Mouse (Mus musculus): ENCODE data around the gene Pgm5.

DNA sequence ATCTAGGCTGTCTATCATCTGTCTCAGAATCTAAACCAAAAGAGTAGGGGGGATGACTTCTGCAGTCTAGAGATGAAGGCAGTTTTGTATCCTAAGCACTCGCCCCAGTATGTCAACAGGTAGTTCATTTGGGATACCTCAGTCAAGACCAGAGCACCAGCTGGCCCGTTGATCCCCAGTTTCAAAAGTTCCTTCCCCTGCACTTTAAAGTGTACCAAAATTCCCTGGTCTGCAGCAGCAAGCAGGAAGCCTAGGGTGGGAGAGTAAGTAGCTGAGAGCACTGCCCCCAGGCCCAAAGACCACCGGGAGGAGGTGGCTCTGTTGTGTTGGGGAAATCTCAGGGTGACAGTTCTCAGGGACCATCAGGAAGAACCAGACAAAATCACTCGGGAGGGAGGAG lies 34.9 kb upstream of the Pgm5 start:
- TF ChIP-seq POLR2A (IDR thresholded peaks at IDR 0.05; ENCODE audit: borderline replicate concordance, extremely low read depth, low read depth, low read length) (no peak), CTCF (IDR thresholded peaks at IDR 0.05; ENCODE audit: insufficient read depth, low read length) (no peak)

Data from lung, adult 2 months (tissue).